Mouse (Mus musculus) lung, postnatal 36 days (tissue): Measurements from ENCODE around the gene Olfr1134.
"Not testable (repeated sequence)": the region's sequence is repeated elsewhere in the genome, so short reads cannot be mapped to it uniquely, and the experiment has no call there.

Experiments
- DNase-seq: peaks from one replicate; pipeline ENCODE4 v3.0.0; 2022; ENCODE audit warnings: mixed read lengths

The Olfr1134 gene

GRCm38 (mm10) chr2:87658360-87658759 is at the start of gene Olfr1134:
Olfr1134 (minus strand) TSS chr2:87658460.
- DNase-seq: no peak

- DNase-seq: no peak
These were observed 35.6 kb upstream of the Olfr1134 start, which contains the start of gene Olfr1136 for GRCm38 (mm10) chr2:87693847-87694246. Olfr1136 (minus strand) TSS chr2:87693947.

- no peak for DNase-seq
These were observed 15.3 kb upstream of the Olfr1134 start, which contains the start of gene Olfr1135 for GRCm38 (mm10) chr2:87673564-87673963. Olfr1135 (minus strand) TSS chr2:87673664.

- no peak for DNase-seq
These were observed 11.0 kb downstream of the Olfr1134 start, which contains the start of gene Olfr1133 for GRCm38 (mm10) chr2:87647274-87647673. Olfr1133 (minus strand) TSS chr2:87647374.

- no peak for DNase-seq
These were observed 15.8 kb downstream of the Olfr1134 start for GRCm38 (mm10) chr2:87642441-87642840.

- DNase-seq: no peak
These were observed 20.8 kb downstream of the Olfr1134 start, which contains the start of gene Olfr1132 for GRCm38 (mm10) chr2:87637435-87637834. Olfr1132 (minus strand) TSS chr2:87637535.

- no peak for DNase-seq
These were observed 31.5 kb downstream of the Olfr1134 start, which contains the start of gene Olfr1131 for GRCm38 (mm10) chr2:87626804-87627203. Olfr1131 (plus strand) TSS chr2:87627104.

- not testable (repeated sequence) for DNase-seq
These were observed 52.3 kb downstream of the Olfr1134 start, which contains the start of gene Olfr1130 for GRCm38 (mm10) chr2:87605912-87606311. Olfr1130 (plus strand) TSS chr2:87606212.
